Mouse (Mus musculus): ENCODE data around the gene Il22. TPM values are rescaled to one million over a fixed set of nuclear protein-coding genes. Genes with fewer than 3 reads are reported as not detected.

The Il22 gene
- total and polyA plus RNA-seq, 3 experiments, result not detected

DNA sequence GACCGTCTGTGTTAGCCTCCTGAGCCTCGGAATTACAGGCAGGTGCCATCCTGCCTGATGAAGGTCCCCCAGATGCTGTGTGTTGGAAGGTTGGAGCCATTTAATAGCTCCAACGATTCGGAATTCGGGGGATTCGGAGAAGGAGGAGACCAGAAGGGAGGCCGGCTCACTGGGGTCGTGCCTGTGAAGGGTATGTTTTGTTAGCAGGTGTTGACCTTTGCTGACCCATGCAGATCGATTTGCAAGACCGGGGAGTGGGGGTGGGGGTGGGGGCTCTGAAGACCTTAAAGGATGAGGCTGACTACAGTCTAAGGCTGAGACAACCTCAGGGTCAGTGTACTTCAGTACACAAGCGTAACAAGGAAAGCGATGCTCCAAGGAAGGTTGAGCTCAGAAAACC is 35.5 kb upstream of the Il22 start:
- H3K27ac ChIP-seq (ENCODE audit: control insufficient read depth, low read depth, low read length), result no peak overlapping the region
- no peak overlapping the region for H3K9ac ChIP-seq (ENCODE audit: control insufficient read depth, low read depth, low read length, poor library complexity, severe bottlenecking)
- TF ChIP-seq GABPA (IDR thresholded peaks at IDR 0.05; ENCODE audit: low read depth, low read length), result no peak
- TF ChIP-seq ZC3H11A (IDR thresholded peaks at IDR 0.05; ENCODE audit: low read depth, low read length), result no peak
- TF ChIP-seq MEF2A (IDR thresholded peaks at IDR 0.05; ENCODE audit: extremely low read depth, insufficient replicate concordance, low read depth, low read length, poor library complexity, severe bottlenecking), result no peak
- TF ChIP-seq HCFC1 (IDR thresholded peaks at IDR 0.05; ENCODE audit: low read depth, low read length), result no peak
- no peak for TF ChIP-seq TBP (IDR thresholded peaks at IDR 0.05; ENCODE audit: low read depth, low read length)
- TF ChIP-seq MYC (IDR thresholded peaks at IDR 0.05; ENCODE audit: low read depth, low read length), result no peak
- TF ChIP-seq ZMIZ1 (IDR thresholded peaks at IDR 0.05; ENCODE audit: low read depth, low read length), result no peak
- TF ChIP-seq CHD2 (IDR thresholded peaks at IDR 0.05; ENCODE audit: low read length), result no peak
- no peak for TF ChIP-seq KAT2A (conservative IDR thresholded peaks at IDR 0.05; ENCODE audit: low read depth, low read length)
- TF ChIP-seq GATA1 (IDR thresholded peaks at IDR 0.05; ENCODE audit: low read depth, low read length), result no peak
- TF ChIP-seq USF2 (IDR thresholded peaks at IDR 0.05; ENCODE audit: borderline replicate concordance in 1 of 2, insufficient read depth in 1 of 2, low read depth in 1 of 2, low read length in 2 of 2), result no peak
- TF ChIP-seq CHD1 (IDR thresholded peaks at IDR 0.05; ENCODE audit: low read depth, low read length), result no peak
- no peak for TF ChIP-seq POLR2AphosphoS2 (IDR thresholded peaks at IDR 0.05; ENCODE audit: low read length)
- TF ChIP-seq NRF1 (IDR thresholded peaks at IDR 0.05; ENCODE audit: insufficient read depth, low read depth, low read length, poor library complexity, severe bottlenecking), result no peak
- TF ChIP-seq MXI1 (IDR thresholded peaks at IDR 0.05; ENCODE audit: low read depth, low read length), result no peak
- no peaks in the 10 kb centered on the region for H3K79me2 ChIP-seq (ENCODE audit: control insufficient read depth, insufficient read depth, low read length, poor library complexity)
- H3K4me1 ChIP-seq (ENCODE audit: control insufficient read depth in 1 of 2, insufficient read depth in 2 of 2, low read length in 2 of 2), result no peaks in the 10 kb centered on the region; a peak in 1 of 4 replicates
- no peak for DNase-seq (ENCODE audit: low read depth, low spot score)
- no peaks in the 10 kb centered on the region for H3K27me3 ChIP-seq (ENCODE audit: control insufficient read depth in 1 of 2, insufficient read depth in 2 of 2, low read length in 2 of 2)
- H3K4me3 ChIP-seq (ENCODE audit: control insufficient read depth in 1 of 2, insufficient read depth in 1 of 2, low read depth in 2 of 2, low read length in 2 of 2), result no peak overlapping the region
- no peaks in the 10 kb centered on the region; a peak in 1 of 4 replicates for H3K36me3 ChIP-seq (ENCODE audit: control insufficient read depth in 1 of 2, insufficient read depth in 2 of 2, low read length in 2 of 2)
- no peaks in the 10 kb centered on the region for H3K9me3 ChIP-seq (replicated peaks; ENCODE audit: insufficient read depth, low read length)

DNA sequence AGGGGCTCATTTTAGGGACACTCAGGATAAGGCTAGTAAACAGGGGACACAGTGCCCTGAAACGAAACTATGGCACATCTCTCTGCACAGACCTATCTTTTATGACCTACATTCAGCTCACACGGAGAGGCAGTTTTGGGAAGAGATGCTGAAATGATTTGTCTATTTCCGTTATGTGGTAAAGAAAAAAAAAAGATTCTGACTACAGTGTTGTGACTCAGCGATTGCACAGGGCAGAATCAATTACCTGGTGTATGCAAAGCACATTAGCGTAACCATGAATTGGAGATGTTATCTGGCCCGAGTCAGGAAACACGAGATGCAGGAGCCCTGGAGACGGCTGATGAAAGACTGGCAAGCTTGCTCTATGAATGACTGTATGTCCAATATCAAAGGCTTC is 32.3 kb upstream of the Il22 start:
- H3K79me2 ChIP-seq (ENCODE audit: control insufficient read depth, insufficient read depth, low read length, poor library complexity), result no peaks in the 10 kb centered on the region
- peaks cover 0 to 15% of the 10 kb centered on the region in 2 experiments; a peak in 3 of 4 replicates for H3K36me3 ChIP-seq (ENCODE audit: control insufficient read depth in 1 of 2, insufficient read depth in 2 of 2, low read length in 2 of 2)
- H3K27ac ChIP-seq (ENCODE audit: control insufficient read depth, low read depth, low read length), result no peak overlapping the region
- no peaks in the 10 kb centered on the region for H3K9me3 ChIP-seq (replicated peaks; ENCODE audit: insufficient read depth, low read length)
- H3K4me1 ChIP-seq (ENCODE audit: control insufficient read depth in 1 of 2, insufficient read depth in 2 of 2, low read length in 2 of 2), result peaks cover 4 to 23% of the 10 kb centered on the region in 2 experiments; a peak in 3 of 4 replicates
- no peak overlapping the region for H3K4me3 ChIP-seq (ENCODE audit: control insufficient read depth in 1 of 2, insufficient read depth in 1 of 2, low read depth in 2 of 2, low read length in 2 of 2)
- no peak for DNase-seq (ENCODE audit: low read depth, low spot score)
- H3K9ac ChIP-seq (ENCODE audit: control insufficient read depth, low read depth, low read length, poor library complexity, severe bottlenecking), result no peak overlapping the region
- no peaks in the 10 kb centered on the region for H3K27me3 ChIP-seq (ENCODE audit: control insufficient read depth in 1 of 2, insufficient read depth in 2 of 2, low read length in 2 of 2)
- no peak for TF ChIP-seq MYB (IDR thresholded peaks at IDR 0.05; ENCODE audit: low read depth, low read length)
- no peak for TF ChIP-seq ETS1 (IDR thresholded peaks at IDR 0.05; ENCODE audit: low read depth, low read length)
- no peak for TF ChIP-seq TBP (IDR thresholded peaks at IDR 0.05; ENCODE audit: low read depth, low read length)
- TF ChIP-seq BHLHE40 (IDR thresholded peaks at IDR 0.05; ENCODE audit: borderline replicate concordance, low read depth, low read length), result no peak
- no peak for TF ChIP-seq ZKSCAN1 (IDR thresholded peaks at IDR 0.05; ENCODE audit: low read depth, low read length)
- no peak for TF ChIP-seq EP300 (IDR thresholded peaks at IDR 0.05; ENCODE audit: low read depth in 1 of 2, low read length in 2 of 2)
